Mouse (Mus musculus): ENCODE measurements around the gene Ppp1r2. TPM values are rescaled to one million over a fixed set of nuclear protein-coding genes. Genes with fewer than 3 reads are reported as not detected.

Gene Ppp1r2
- polyA plus RNA-seq, 1 experiment, result 64.2 TPM

DNA sequence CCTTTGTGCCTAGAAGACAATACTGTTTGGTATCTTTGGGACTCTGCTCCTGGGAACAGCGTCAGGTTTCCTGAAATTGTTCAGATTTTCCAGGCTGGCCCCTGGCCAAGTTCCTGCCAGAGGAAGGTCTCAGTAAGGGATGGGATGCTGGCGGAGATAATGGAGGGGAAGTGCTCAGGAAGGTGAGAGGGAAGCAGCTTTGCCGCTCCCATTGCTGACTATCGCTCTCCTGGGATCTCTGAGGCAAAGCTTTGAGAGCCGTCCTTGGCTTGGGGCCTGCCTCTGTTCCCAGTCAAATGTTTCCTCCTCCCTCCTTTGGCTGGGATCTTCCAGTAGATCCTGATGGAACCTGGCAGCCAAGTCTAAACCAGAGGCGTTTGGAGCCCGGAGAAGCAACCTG, 1.5 kb upstream of the Ppp1r2 start:
- TF ChIP-seq POLR2A (IDR thresholded peaks at IDR 0.05; ENCODE audit: extremely low read depth, insufficient read depth, low read length) (0 out of 2 replicates have a peak, but pooled peaks have one; percentile 9), CTCF (IDR thresholded peaks at IDR 0.05; ENCODE audit: extremely low read depth, insufficient read depth, low read length) (no peak)
- H3K27ac ChIP-seq (ENCODE audit: insufficient read depth, low read length), result peak overlapping the region; percentile 10; the same call in 1 of the 2 replicates
- no peak overlapping the region for H3K4me3 ChIP-seq (ENCODE audit: insufficient read depth, low read length)
- H3K4me1 ChIP-seq (ENCODE audit: control insufficient read depth, insufficient read depth, low read length), result peaks cover 5% of the 10 kb centered on the region; the same call in 1 of the 2 replicates

DNA sequence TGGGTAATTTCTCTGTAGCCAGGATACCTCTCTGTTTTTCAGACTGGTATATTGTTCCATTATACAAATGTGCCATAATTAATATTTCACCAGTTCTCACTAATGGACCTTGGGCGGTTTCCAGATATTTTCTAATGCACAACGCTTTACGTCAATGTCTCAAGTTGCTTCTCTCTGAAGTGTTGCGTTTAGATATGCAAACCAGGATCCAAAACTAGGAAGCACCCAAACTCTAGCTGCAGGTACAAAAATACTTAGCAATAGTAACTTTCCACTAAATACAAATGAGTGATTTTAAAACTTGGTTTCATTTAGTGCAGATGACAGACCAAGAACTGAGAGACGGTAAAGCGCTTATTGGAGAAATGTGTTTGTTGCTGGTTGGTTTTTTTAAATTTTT, 993 bp downstream of the Ppp1r2 start:
- H3K4me1 ChIP-seq (ENCODE audit: control insufficient read depth, insufficient read depth, low read length), result peaks cover 5% of the 10 kb centered on the region; the same call in 1 of the 2 replicates
- no peak overlapping the region; the same call in 1 of the 2 replicates for H3K27ac ChIP-seq (ENCODE audit: insufficient read depth, low read length)
- no peak for TF ChIP-seq POLR2A (IDR thresholded peaks at IDR 0.05; ENCODE audit: extremely low read depth, insufficient read depth, low read length)
- no peak for TF ChIP-seq CTCF (IDR thresholded peaks at IDR 0.05; ENCODE audit: extremely low read depth, insufficient read depth, low read length)
- peak overlapping the region; percentile 91 for H3K4me3 ChIP-seq (ENCODE audit: insufficient read depth, low read length)

DNA sequence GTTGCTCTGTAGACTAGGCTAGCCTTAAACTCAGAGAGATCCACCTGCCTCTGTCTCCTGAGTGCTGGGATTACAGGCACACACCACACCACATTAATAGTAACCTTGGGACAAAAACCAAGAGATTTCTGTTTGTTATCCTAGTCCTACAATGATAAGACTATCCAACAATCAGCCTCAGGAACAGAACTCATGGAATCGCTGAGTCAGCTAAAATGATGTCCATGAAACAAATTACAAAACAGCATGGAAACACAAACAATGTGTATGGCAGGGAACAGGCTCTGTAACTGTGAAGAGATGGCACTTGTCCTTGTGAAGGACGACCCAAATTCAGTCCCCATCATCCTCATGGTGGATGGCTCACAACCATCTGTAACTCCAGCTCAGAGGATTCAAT, 8.4 kb downstream of the Ppp1r2 start:
- no peak for TF ChIP-seq CTCF (IDR thresholded peaks at IDR 0.05; ENCODE audit: extremely low read depth, insufficient read depth, low read length)
- no peak for TF ChIP-seq POLR2A (IDR thresholded peaks at IDR 0.05; ENCODE audit: extremely low read depth, insufficient read depth, low read length)
- H3K27ac ChIP-seq (ENCODE audit: insufficient read depth, low read length), result no peak overlapping the region
- no peaks in the 10 kb centered on the region; the same call in none of the 2 replicates for H3K4me1 ChIP-seq (ENCODE audit: control insufficient read depth, insufficient read depth, low read length)
- no peak overlapping the region for H3K4me3 ChIP-seq (ENCODE audit: insufficient read depth, low read length)

DNA sequence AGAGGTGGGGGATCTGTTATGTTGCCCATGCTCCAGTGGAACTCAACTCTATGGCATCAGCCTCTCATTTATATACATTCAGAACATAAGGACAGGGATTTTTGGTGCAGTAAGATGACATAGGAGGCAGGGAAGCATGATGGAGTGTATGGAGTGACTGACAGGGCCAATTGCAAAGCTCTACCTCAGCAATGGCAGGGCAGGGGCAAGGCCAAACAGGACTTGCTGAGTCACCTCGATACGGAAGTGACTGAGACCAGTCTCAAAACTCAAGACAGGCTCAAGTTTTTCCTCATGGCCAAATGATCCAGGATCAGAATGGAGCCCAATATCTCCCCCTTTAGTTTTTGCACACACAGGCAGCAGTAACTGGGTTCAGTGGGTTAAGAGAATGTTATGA, 18.9 kb downstream of the Ppp1r2 start:
- no peak overlapping the region for H3K27ac ChIP-seq (ENCODE audit: insufficient read depth, low read length)
- H3K4me1 ChIP-seq (ENCODE audit: control insufficient read depth, insufficient read depth, low read length), result no peaks in the 10 kb centered on the region
- TF ChIP-seq POLR2A (IDR thresholded peaks at IDR 0.05; ENCODE audit: extremely low read depth, insufficient read depth, low read length) (no peak), CTCF (IDR thresholded peaks at IDR 0.05; ENCODE audit: extremely low read depth, insufficient read depth, low read length) (no peak)
- H3K4me3 ChIP-seq (ENCODE audit: insufficient read depth, low read length), result no peak overlapping the region

DNA sequence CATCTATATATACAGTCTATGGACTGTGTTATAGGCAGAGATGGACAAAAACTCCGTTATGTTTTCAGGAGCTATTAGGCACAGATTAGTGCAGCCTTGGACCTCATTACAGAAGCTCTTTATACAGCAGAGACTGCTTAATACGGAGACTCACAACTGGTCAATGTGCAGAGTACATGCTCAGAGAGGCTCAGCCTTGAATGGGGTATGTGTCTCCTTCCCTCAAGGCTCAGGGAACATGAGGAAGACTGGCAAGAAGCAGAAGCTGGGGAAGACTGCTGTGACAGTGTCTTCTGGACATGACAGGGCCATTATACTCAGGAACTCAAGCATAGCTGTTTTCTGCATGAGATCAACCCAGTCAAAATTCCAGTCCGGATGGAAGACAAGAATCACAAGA, 19.4 kb downstream of the Ppp1r2 start:
- H3K27ac ChIP-seq (ENCODE audit: insufficient read depth, low read length), result no peak overlapping the region
- H3K4me3 ChIP-seq (ENCODE audit: insufficient read depth, low read length), result no peak overlapping the region
- no peaks in the 10 kb centered on the region for H3K4me1 ChIP-seq (ENCODE audit: control insufficient read depth, insufficient read depth, low read length)
- no peak for TF ChIP-seq CTCF (IDR thresholded peaks at IDR 0.05; ENCODE audit: extremely low read depth, insufficient read depth, low read length)
- TF ChIP-seq POLR2A (IDR thresholded peaks at IDR 0.05; ENCODE audit: extremely low read depth, insufficient read depth, low read length), result no peak

DNA sequence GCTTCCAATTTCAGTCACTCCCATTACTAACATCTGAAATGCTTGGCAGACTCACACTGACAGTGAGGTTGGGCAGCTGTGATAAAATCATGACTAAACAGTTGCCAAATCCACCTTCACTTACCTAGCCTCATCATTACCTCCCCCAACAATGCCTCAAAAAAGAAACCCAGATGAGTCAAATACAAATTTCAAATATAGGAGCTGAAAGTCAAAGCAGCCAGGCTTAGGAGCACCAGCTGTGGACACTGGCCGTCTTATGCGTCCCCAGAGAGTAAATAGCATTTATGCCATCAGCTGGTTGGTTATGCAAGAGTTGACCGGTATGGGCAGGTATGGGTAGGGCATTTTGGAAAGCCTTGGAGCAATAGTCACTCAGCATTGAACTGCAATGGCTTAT, 25.7 kb downstream of the Ppp1r2 start:
- TF ChIP-seq POLR2A (IDR thresholded peaks at IDR 0.05; ENCODE audit: extremely low read depth, insufficient read depth, low read length), result no peak
- no peak for TF ChIP-seq CTCF (IDR thresholded peaks at IDR 0.05; ENCODE audit: extremely low read depth, insufficient read depth, low read length)
- no peak overlapping the region for H3K4me3 ChIP-seq (ENCODE audit: insufficient read depth, low read length)

DNA sequence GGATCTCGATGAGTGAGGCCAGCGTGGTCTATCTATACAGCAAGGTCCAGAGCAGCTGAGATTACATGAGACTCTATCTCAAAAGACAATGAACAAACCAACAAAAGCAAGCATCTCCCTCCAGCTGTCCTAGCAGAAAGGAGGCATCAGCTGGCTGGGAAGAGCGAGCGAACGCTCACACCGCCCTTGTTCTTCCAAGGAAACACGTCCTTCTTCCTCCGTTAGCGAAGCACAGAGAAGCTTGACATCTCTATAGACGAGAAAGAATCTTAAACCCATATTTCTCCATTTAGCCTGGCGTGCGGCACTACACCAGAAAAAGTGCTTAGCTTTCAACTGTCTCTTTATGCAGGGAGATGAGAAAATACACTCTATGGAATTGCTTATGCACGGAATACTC, 26.4 kb downstream of the Ppp1r2 start:
- Histone ChIP-seq H3K27ac (ENCODE audit: insufficient read depth, low read length) (peak overlapping the region; percentile 72; the same call in 1 of the 2 replicates), H3K4me3 (ENCODE audit: insufficient read depth, low read length) (no peak overlapping the region), H3K4me1 (ENCODE audit: control insufficient read depth, insufficient read depth, low read length) (peaks cover 4% of the 10 kb centered on the region; the same call in 1 of the 2 replicates)
- TF ChIP-seq POLR2A (IDR thresholded peaks at IDR 0.05; ENCODE audit: extremely low read depth, insufficient read depth, low read length), result 0 out of 2 replicates have a peak, but pooled peaks have one; percentile 11
- TF ChIP-seq CTCF (IDR thresholded peaks at IDR 0.05; ENCODE audit: extremely low read depth, insufficient read depth, low read length), result no peak

More for the DNA sequence above, 25.7 kb downstream of the Ppp1r2 start:
- no peak overlapping the region for H3K27ac ChIP-seq (ENCODE audit: insufficient read depth, low read length)
- peaks cover 4% of the 10 kb centered on the region; the same call in 1 of the 2 replicates for H3K4me1 ChIP-seq (ENCODE audit: control insufficient read depth, insufficient read depth, low read length)

DNA sequence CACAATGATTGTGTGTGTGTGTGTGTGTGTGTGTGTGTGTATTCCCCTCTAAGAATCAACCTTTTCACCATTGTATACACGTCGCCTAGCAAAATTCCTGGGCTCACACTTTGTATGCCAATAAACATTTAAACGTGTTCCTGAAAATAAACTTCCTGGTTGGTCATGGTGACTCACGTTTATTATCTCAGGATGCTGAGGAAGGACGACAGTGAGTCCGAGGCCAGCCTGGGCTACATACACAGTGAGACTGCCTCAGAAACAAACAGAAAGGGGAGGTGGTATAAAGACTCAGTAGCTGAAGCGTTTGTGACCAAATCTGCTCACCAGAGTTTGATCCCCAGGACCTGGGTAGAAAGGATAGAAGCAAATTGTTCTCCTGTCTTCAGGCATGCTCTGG, 27.6 kb downstream of the Ppp1r2 start:
- Histone ChIP-seq H3K27ac (ENCODE audit: insufficient read depth, low read length) (no peak overlapping the region), H3K4me3 (ENCODE audit: insufficient read depth, low read length) (no peak overlapping the region), H3K4me1 (ENCODE audit: control insufficient read depth, insufficient read depth, low read length) (peaks cover 6% of the 10 kb centered on the region; the same call in 1 of the 2 replicates)
- TF ChIP-seq POLR2A (IDR thresholded peaks at IDR 0.05; ENCODE audit: extremely low read depth, insufficient read depth, low read length) (no peak), CTCF (IDR thresholded peaks at IDR 0.05; ENCODE audit: extremely low read depth, insufficient read depth, low read length) (no peak)

DNA sequence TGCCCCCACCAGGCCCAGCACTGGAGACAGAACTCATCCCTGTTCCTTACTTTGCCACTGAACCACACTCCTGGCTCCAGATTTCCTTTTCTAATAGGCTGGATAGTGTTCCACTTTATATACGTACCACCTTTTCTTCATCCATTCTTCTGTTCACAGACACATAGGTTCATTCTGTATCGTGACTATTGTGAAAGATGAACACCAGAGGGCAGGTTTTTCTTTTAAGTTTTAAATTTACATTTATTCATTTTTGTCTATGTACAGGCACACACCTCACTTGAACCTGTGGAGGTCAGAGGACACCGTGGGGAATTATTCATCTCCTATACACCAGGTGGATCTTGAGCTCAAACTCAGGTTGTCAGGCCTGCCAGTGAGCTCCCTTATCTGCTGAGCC, 31.0 kb downstream of the Ppp1r2 start:
- Histone ChIP-seq H3K4me1 (ENCODE audit: control insufficient read depth, insufficient read depth, low read length) (peaks cover 8% of the 10 kb centered on the region), H3K27ac (ENCODE audit: insufficient read depth, low read length) (no peak overlapping the region), H3K4me3 (ENCODE audit: insufficient read depth, low read length) (no peak overlapping the region)
- TF ChIP-seq CTCF (IDR thresholded peaks at IDR 0.05; ENCODE audit: extremely low read depth, insufficient read depth, low read length), result no peak
- no peak for TF ChIP-seq POLR2A (IDR thresholded peaks at IDR 0.05; ENCODE audit: extremely low read depth, insufficient read depth, low read length)

DNA sequence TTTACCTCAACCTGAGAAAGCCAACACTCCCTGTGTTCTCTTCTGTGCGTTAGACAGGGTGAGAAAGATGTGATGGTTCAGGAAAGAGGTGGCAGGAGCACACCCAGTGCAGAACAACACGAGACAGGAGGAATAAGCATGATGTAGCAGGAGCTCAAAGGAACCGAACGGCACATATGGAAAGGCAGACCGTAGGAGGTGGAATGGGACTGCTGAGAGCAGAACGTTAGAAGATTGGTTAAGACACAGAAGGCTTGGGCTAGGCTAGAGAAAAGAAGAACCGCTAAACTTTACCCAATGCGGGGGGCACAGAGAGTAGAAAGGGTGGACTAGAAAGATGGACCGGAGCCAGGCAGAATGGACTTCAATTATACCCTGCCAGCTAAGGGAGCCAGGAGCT, 33.6 kb downstream of the Ppp1r2 start:
- TF ChIP-seq POLR2A (IDR thresholded peaks at IDR 0.05; ENCODE audit: extremely low read depth, insufficient read depth, low read length) (peak; percentile 27; the same call in 1 of the 2 replicates), CTCF (IDR thresholded peaks at IDR 0.05; ENCODE audit: extremely low read depth, insufficient read depth, low read length) (no peak)
- H3K27ac ChIP-seq (ENCODE audit: insufficient read depth, low read length), result peak overlapping the region; percentile 18
- peaks cover 8% of the 10 kb centered on the region for H3K4me1 ChIP-seq (ENCODE audit: control insufficient read depth, insufficient read depth, low read length)
- 0 out of 2 replicates have a peak overlapping the region, but pooled peaks have one; percentile 0 for H3K4me3 ChIP-seq (ENCODE audit: insufficient read depth, low read length)

Measured in cortical plate, adult 2 months (tissue).